Mouse (Mus musculus) forebrain, embryonic 13.5 days (tissue): ENCODE results near the gene Ankrd6. TPM values are rescaled to one million over a fixed set of nuclear protein-coding genes. Genes with fewer than 3 reads are reported as not detected.

Experiments
- ATAC-seq: fragments of 200-750 bp; cut with Nextera tagmentation; 2 replicates; pipeline ENCODE4 v1.8.0; 2017
- H3K27ac ChIP-seq: fragments of 300-500 bp; sonication (generic); 2 replicates; pipeline ENCODE4 v1.5.1; 2015; ENCODE audit warnings: inconsistent platforms, mild to moderate bottlenecking, moderate library complexity
- H3K27me3 ChIP-seq: fragments of 300-500 bp; sonication (generic); 2 replicates; pipeline ENCODE4 v1.6.1; 2015; ENCODE audit warnings: mild to moderate bottlenecking, inconsistent platforms
- H3K36me3 ChIP-seq: fragments of 300-500 bp; sonication (generic); 2 replicates; pipeline ENCODE4 v1.6.1; 2015; ENCODE audit warnings: mild to moderate bottlenecking, inconsistent platforms; ENCODE audit not compliant: poor library complexity, severe bottlenecking
- H3K4me1 ChIP-seq: fragments of 300-500 bp; sonication (generic); 2 replicates; pipeline ENCODE4 v1.6.1; 2015; ENCODE audit warnings: inconsistent platforms
- H3K4me2 ChIP-seq: fragments of 300-500 bp; sonication (generic); 2 replicates; pipeline ENCODE4 v1.6.1; 2015; ENCODE audit warnings: inconsistent platforms, mild to moderate bottlenecking, moderate library complexity
- H3K4me3 ChIP-seq: fragments of 300-500 bp; sonication (generic); 2 replicates; pipeline ENCODE4 v1.5.1; 2015; ENCODE audit warnings: mild to moderate bottlenecking, inconsistent platforms
- H3K9ac ChIP-seq: fragments of 300-500 bp; sonication (generic); 2 replicates; pipeline ENCODE4 v1.6.1; 2015; ENCODE audit warnings: mild to moderate bottlenecking, inconsistent platforms
- H3K9me3 ChIP-seq: fragments of 300-500 bp; sonication (generic); replicated peaks from 2 replicates; pipeline ENCODE4 v1.6.1; 2016; ENCODE audit warnings: inconsistent platforms
- WGBS: fragments of 180-500 bp; shearing (Covaris S2); methylation state at CpG from one replicate; pipeline ENCODE4 v1.1.7; 2015; 5-methylcytosine and 5-hydroxymethylcytosine counted together
- polyA plus RNA-seq: library from polyadenylated mRNA; unstranded; fragments of >200 nt; fragmentation: Nextera tagmentation; extraction: Ambion mirVana; gene quantifications from 2 replicates; pipeline ENCODE4 v1.2.1, GENCODE M21; 2015

Gene Ankrd6
- polyA plus RNA-seq, 1 experiment from 2014 or later, result 27.5 TPM

- H3K4me3 ChIP-seq, result no peak overlapping the region
- peaks cover 20% of the 10 kb centered on the region for H3K9me3 ChIP-seq
- no peak overlapping the region for H3K4me2 ChIP-seq
- ATAC-seq, result no peak
- no peaks in the 10 kb centered on the region for H3K27me3 ChIP-seq
- peaks cover 40% of the 10 kb centered on the region for H3K4me1 ChIP-seq
- 65% methylated on average over 10 of the region's 10 CpGs for WGBS
- peak overlapping the region; percentile 91 for H3K27ac ChIP-seq
- no peak overlapping the region for H3K9ac ChIP-seq
- peaks cover 21% of the 10 kb centered on the region for H3K36me3 ChIP-seq
Measured at GRCm38 (mm10) chr4:32889996-32890734, 60.5 kb downstream of the Ankrd6 start.

- H3K9ac ChIP-seq, result 0 out of 2 replicates have a peak overlapping the region, but pooled peaks have one; percentile 21
Measured at GRCm38 (mm10) chr4:32889246-32889645, 61.4 kb downstream of the Ankrd6 start.

GRCm38 (mm10) chr4:32886479-32886878 is 64.2 kb downstream of the Ankrd6 start:
- peaks cover 35% of the 10 kb centered on the region for H3K4me1 ChIP-seq
- H3K4me3 ChIP-seq, result no peak overlapping the region
- no peak overlapping the region for H3K27ac ChIP-seq
- no peak overlapping the region for H3K9ac ChIP-seq
- peaks cover 5% of the 10 kb centered on the region; the same call in 1 of the 2 replicates for H3K36me3 ChIP-seq
- 94% methylated on average over 3 of the region's 3 CpGs for WGBS
- H3K9me3 ChIP-seq, result no peaks in the 10 kb centered on the region
- no peaks in the 10 kb centered on the region for H3K27me3 ChIP-seq
- H3K4me2 ChIP-seq, result no peak overlapping the region
- no peak for ATAC-seq

More at GRCm38 (mm10) chr4:32889246-32889645, 61.4 kb downstream of the Ankrd6 start:
- H3K4me1 ChIP-seq, result peaks cover 40% of the 10 kb centered on the region
- H3K4me3 ChIP-seq, result no peak overlapping the region
- H3K27me3 ChIP-seq, result no peaks in the 10 kb centered on the region
- peak; percentile 93 for ATAC-seq
- peak overlapping the region; percentile 91 for H3K27ac ChIP-seq
- peak overlapping the region; percentile 34 for H3K4me2 ChIP-seq
- H3K36me3 ChIP-seq, result peaks cover 11% of the 10 kb centered on the region
- peaks cover 11% of the 10 kb centered on the region for H3K9me3 ChIP-seq
- WGBS, result 27% methylated on average over 11 of the region's 11 CpGs

- no peak for ATAC-seq
- Histone ChIP-seq H3K27me3 (no peaks in the 10 kb centered on the region), H3K4me3 (no peak overlapping the region), H3K9ac (no peak overlapping the region), H3K27ac (no peak overlapping the region), H3K4me1 (peaks cover 16% of the 10 kb centered on the region), H3K4me2 (no peak overlapping the region), H3K9me3 (no peaks in the 10 kb centered on the region), H3K36me3 (peaks cover 8% of the 10 kb centered on the region; the same call in 1 of the 2 replicates)
- 38% methylated on average over 9 of the region's 9 CpGs for WGBS
Measured at GRCm38 (mm10) chr4:32884599-32884998, 66.0 kb downstream of the Ankrd6 start.

GRCm38 (mm10) chr4:32881001-32881400 is 69.6 kb downstream of the Ankrd6 start:
- H3K4me2 ChIP-seq, result no peak overlapping the region

GRCm38 (mm10) chr4:32874669-32875068 is 76.0 kb downstream of the Ankrd6 start:
- ATAC-seq, result no peak
- Histone ChIP-seq H3K4me3 (no peak overlapping the region), H3K4me1 (no peaks in the 10 kb centered on the region), H3K9ac (no peak overlapping the region), H3K9me3 (no peaks in the 10 kb centered on the region), H3K36me3 (no peaks in the 10 kb centered on the region), H3K27me3 (no peaks in the 10 kb centered on the region), H3K27ac (no peak overlapping the region), H3K4me2 (no peak overlapping the region)
- WGBS, result 91% methylated on average over 4 of the region's 4 CpGs

More at GRCm38 (mm10) chr4:32881001-32881400, 69.6 kb downstream of the Ankrd6 start:
- Histone ChIP-seq H3K9me3 (no peaks in the 10 kb centered on the region), H3K27ac (no peak overlapping the region), H3K4me1 (no peaks in the 10 kb centered on the region), H3K9ac (no peak overlapping the region), H3K4me3 (no peak overlapping the region), H3K36me3 (peaks cover 8% of the 10 kb centered on the region; the same call in 1 of the 2 replicates), H3K27me3 (no peaks in the 10 kb centered on the region)
- 84% methylated on average over 4 of the region's 4 CpGs for WGBS
- ATAC-seq, result no peak

- Histone ChIP-seq H3K9ac (no peak overlapping the region), H3K4me3 (no peak overlapping the region), H3K4me1 (no peaks in the 10 kb centered on the region), H3K27ac (no peak overlapping the region), H3K9me3 (no peaks in the 10 kb centered on the region), H3K27me3 (no peaks in the 10 kb centered on the region), H3K4me2 (no peak overlapping the region), H3K36me3 (no peaks in the 10 kb centered on the region)
- ATAC-seq, result no peak
- 83% methylated on average over 8 of the region's 8 CpGs for WGBS
Measured at GRCm38 (mm10) chr4:32872189-32872749, 78.4 kb downstream of the Ankrd6 start.

GRCm38 (mm10) chr4:32869370-32869769 is 81.3 kb downstream of the Ankrd6 start:
- peaks cover 6% of the 10 kb centered on the region for H3K4me1 ChIP-seq
- H3K36me3 ChIP-seq, result no peaks in the 10 kb centered on the region
- no peaks in the 10 kb centered on the region for H3K27me3 ChIP-seq
- no peak overlapping the region for H3K4me3 ChIP-seq
- H3K4me2 ChIP-seq, result no peak overlapping the region
- WGBS, result 84% methylated on average over 9 of the region's 9 CpGs
- H3K9me3 ChIP-seq, result no peaks in the 10 kb centered on the region
- no peak overlapping the region for H3K27ac ChIP-seq
- H3K9ac ChIP-seq, result no peak overlapping the region
- ATAC-seq, result no peak

GRCm38 (mm10) chr4:32868858-32869257 is 81.8 kb downstream of the Ankrd6 start:
- Histone ChIP-seq H3K27me3 (no peaks in the 10 kb centered on the region), H3K4me2 (no peak overlapping the region), H3K4me3 (no peak overlapping the region), H3K4me1 (peaks cover 11% of the 10 kb centered on the region), H3K9me3 (no peaks in the 10 kb centered on the region), H3K36me3 (no peaks in the 10 kb centered on the region), H3K9ac (no peak overlapping the region), H3K27ac (no peak overlapping the region)
- 87% methylated on average over 8 of the region's 8 CpGs for WGBS
- ATAC-seq, result no peak

GRCm38 (mm10) chr4:32868437-32868836 is 82.2 kb downstream of the Ankrd6 start:
- H3K4me2 ChIP-seq, result no peak overlapping the region
- 86% methylated on average over 4 of the region's 4 CpGs for WGBS
- no peaks in the 10 kb centered on the region for H3K9me3 ChIP-seq
- no peak overlapping the region for H3K9ac ChIP-seq
- no peak overlapping the region for H3K27ac ChIP-seq
- H3K4me1 ChIP-seq, result peaks cover 15% of the 10 kb centered on the region
- no peaks in the 10 kb centered on the region for H3K27me3 ChIP-seq
- H3K4me3 ChIP-seq, result no peak overlapping the region
- ATAC-seq, result no peak
- no peaks in the 10 kb centered on the region for H3K36me3 ChIP-seq

- peaks cover 25% of the 10 kb centered on the region for H3K4me1 ChIP-seq
- WGBS, result 83% methylated on average over 6 of the region's 6 CpGs
- no peak for ATAC-seq
- no peak overlapping the region for H3K27ac ChIP-seq
- H3K9me3 ChIP-seq, result no peaks in the 10 kb centered on the region
- H3K27me3 ChIP-seq, result no peaks in the 10 kb centered on the region
- H3K36me3 ChIP-seq, result no peaks in the 10 kb centered on the region
- H3K4me3 ChIP-seq, result no peak overlapping the region
- no peak overlapping the region for H3K9ac ChIP-seq
- no peak overlapping the region for H3K4me2 ChIP-seq
Measured at GRCm38 (mm10) chr4:32867460-32867859, 83.2 kb downstream of the Ankrd6 start.

GRCm38 (mm10) chr4:32864867-32865242 is 85.8 kb downstream of the Ankrd6 start:
- Histone ChIP-seq H3K9me3 (no peaks in the 10 kb centered on the region), H3K9ac (no peak overlapping the region), H3K4me2 (peak overlapping the region; percentile 60), H3K4me1 (peaks cover 47% of the 10 kb centered on the region), H3K27ac (no peak overlapping the region), H3K4me3 (no peak overlapping the region), H3K27me3 (no peaks in the 10 kb centered on the region), H3K36me3 (no peaks in the 10 kb centered on the region)
- no peak for ATAC-seq
- WGBS, result 89% methylated on average over 6 of the region's 6 CpGs
